Mouse (Mus musculus) CH12.LX (cell line): ENCODE measurements around the gene H2-Eb2. TPM values are rescaled to one million over a fixed set of nuclear protein-coding genes. Genes with fewer than 3 reads are reported as not detected.

ENCODE experiments used
- DNase-seq: peaks from one replicate; pipeline ENCODE4 v3.0.0-alpha.2; 2013; ENCODE audit errors: extremely low read depth
- H3K27ac ChIP-seq: 2 replicates; pipeline ENCODE4 v1.5.1; 2012; ENCODE audit warnings: low read depth, mild to moderate bottlenecking, control low read depth, moderate library complexity; ENCODE audit not compliant: insufficient read depth
- H3K27me3 ChIP-seq: replicated peaks from 2 replicates; pipeline ENCODE3; 2012; ENCODE audit warnings: inconsistent platforms
- H3K36me3 ChIP-seq, 2 experiments: replicated peaks in 1 of 2; 2 replicates each; pipeline versions ENCODE3 to v1.6.1; 2012; ENCODE audit warnings: inconsistent platforms in 1 of 2, low read length in 1 of 2, mild to moderate bottlenecking in 1 of 2, mixed read lengths in 1 of 2, moderate library complexity in 1 of 2; ENCODE audit not compliant: control insufficient read depth in 1 of 2, insufficient read depth in 1 of 2
- H3K4me1 ChIP-seq, 2 experiments: 2 replicates each; pipeline ENCODE4 v1.6.1; 2012; ENCODE audit warnings: inconsistent platforms in 1 of 2, moderate library complexity in 1 of 2; ENCODE audit not compliant: insufficient read depth in 2 of 2, control insufficient read depth in 1 of 2
- H3K4me2 ChIP-seq: 2 replicates; pipeline ENCODE4 v1.6.1; 2012; ENCODE audit warnings: low read depth, mild to moderate bottlenecking, control low read depth; ENCODE audit not compliant: poor library complexity, insufficient read depth, severe bottlenecking
- H3K4me3 ChIP-seq, 3 experiments: fragments of 150-350 bp in 1 of 3; sonication (generic) in 1 of 3; replicated peaks in 1 of 3; 2 replicates each; pipeline versions ENCODE3 to v1.5.1; 2011 to 2012; ENCODE audit warnings: low read depth in 2 of 3, low read length in 2 of 3, mild to moderate bottlenecking in 2 of 3, moderate library complexity in 2 of 3, control low read depth in 1 of 3, improper control_type of control experiment in 1 of 3, inconsistent platforms in 1 of 3, mixed read lengths in 1 of 3; ENCODE audit not compliant: poor library complexity in 1 of 3
- H3K79me2 ChIP-seq: replicated peaks from 2 replicates; pipeline ENCODE4 v1.6.1; 2012; ENCODE audit warnings: mild to moderate bottlenecking, moderate library complexity; ENCODE audit not compliant: control insufficient read depth, poor library complexity, insufficient read depth, severe bottlenecking; ENCODE audit errors: extremely low read depth
- H3K9ac ChIP-seq: 2 replicates; pipeline ENCODE4 v1.6.1; 2012; ENCODE audit warnings: low read depth, mild to moderate bottlenecking, control low read depth, moderate library complexity; ENCODE audit not compliant: insufficient read depth
- H3K9me3 ChIP-seq: replicated peaks from 2 replicates; pipeline ENCODE3; 2012; ENCODE audit warnings: low read length, inconsistent platforms, mixed read lengths
- BHLHE40 ChIP-seq: IDR thresholded peaks from 2 replicates; pipeline ENCODE4 v1.6.1; 2011; ENCODE audit warnings: mild to moderate bottlenecking, low read depth, low read length, improper control_type of control experiment
- CHD1 ChIP-seq: IDR thresholded peaks from 2 replicates; pipeline ENCODE4 v1.6.1; 2012; ENCODE audit warnings: low read depth, low read length, improper control_type of control experiment, inconsistent platforms
- CHD2 ChIP-seq: IDR thresholded peaks from 2 replicates; pipeline ENCODE4 v1.6.1; 2011; ENCODE audit warnings: low read length, improper control_type of control experiment
- CTCF ChIP-seq, 2 experiments: IDR thresholded peaks in 1 of 2; conservative IDR thresholded peaks in 1 of 2; 2 replicates each; pipeline ENCODE4 v1.5.1; 2011 to 2012; ENCODE audit warnings: low read depth in 2 of 2, low read length in 2 of 2, improper control_type of control experiment in 1 of 2, inconsistent platforms in 1 of 2, mild to moderate bottlenecking in 1 of 2, moderate library complexity in 1 of 2
- E2F4 ChIP-seq: IDR thresholded peaks from 2 replicates; pipeline ENCODE4 v1.6.1; 2011; ENCODE audit warnings: low read depth, low read length, improper control_type of control experiment; ENCODE audit not compliant: insufficient replicate concordance
- ELF1 ChIP-seq: IDR thresholded peaks from 2 replicates; pipeline ENCODE4 v1.6.1; 2014; ENCODE audit warnings: low read depth, mild to moderate bottlenecking, inconsistent platforms, low read length, improper control_type of control experiment
- EP300 ChIP-seq: IDR thresholded peaks from 2 replicates; pipeline ENCODE4 v1.6.1; 2011; ENCODE audit warnings: low read length, improper control_type of control experiment
- ETS1 ChIP-seq: conservative IDR thresholded peaks from 2 replicates; pipeline ENCODE4 v1.6.1; 2012; ENCODE audit warnings: low read depth, mild to moderate bottlenecking, inconsistent platforms, low read length, improper control_type of control experiment, moderate library complexity
- GABPA ChIP-seq: IDR thresholded peaks from 2 replicates; pipeline ENCODE4 v1.6.1; 2012; ENCODE audit warnings: low read depth, low read length, improper control_type of control experiment, inconsistent platforms; ENCODE audit not compliant: insufficient replicate concordance
- HCFC1 ChIP-seq: IDR thresholded peaks from 2 replicates; pipeline ENCODE4 v1.6.1; 2012; ENCODE audit warnings: low read depth, mild to moderate bottlenecking, inconsistent platforms, low read length, improper control_type of control experiment
- IRF4 ChIP-seq: IDR thresholded peaks from 2 replicates; pipeline ENCODE4 v1.6.1; 2014; ENCODE audit warnings: low read depth, mild to moderate bottlenecking, inconsistent platforms, low read length, improper control_type of control experiment
- JUN ChIP-seq: IDR thresholded peaks from 2 replicates; pipeline ENCODE4 v1.6.1; 2011; ENCODE audit warnings: low read depth, mild to moderate bottlenecking, low read length, improper control_type of control experiment, moderate library complexity; ENCODE audit not compliant: insufficient read depth
- JUND ChIP-seq: conservative IDR thresholded peaks from 2 replicates; pipeline ENCODE4 v1.6.1; 2011; ENCODE audit warnings: low read depth, low read length, improper control_type of control experiment
- KAT2A ChIP-seq: IDR thresholded peaks from 2 replicates; pipeline ENCODE4 v1.6.1; 2012; ENCODE audit warnings: low read length, improper control_type of control experiment, inconsistent platforms; ENCODE audit not compliant: insufficient replicate concordance
- MAFK ChIP-seq: IDR thresholded peaks from 2 replicates; pipeline ENCODE4 v1.6.1; 2011; ENCODE audit warnings: low read length, improper control_type of control experiment; ENCODE audit not compliant: insufficient replicate concordance
- MAX ChIP-seq: IDR thresholded peaks from 2 replicates; pipeline ENCODE4 v1.6.1; 2011; ENCODE audit warnings: low read length, improper control_type of control experiment
- MAZ ChIP-seq: IDR thresholded peaks from 2 replicates; pipeline ENCODE4 v1.6.1; 2012; ENCODE audit warnings: low read depth, mild to moderate bottlenecking, inconsistent platforms, low read length, improper control_type of control experiment, moderate library complexity
- MEF2A ChIP-seq: IDR thresholded peaks from 2 replicates; pipeline ENCODE4 v1.6.1; 2014; ENCODE audit warnings: low read depth, mild to moderate bottlenecking, inconsistent platforms, low read length, improper control_type of control experiment, borderline replicate concordance
- MXI1 ChIP-seq: IDR thresholded peaks from 2 replicates; pipeline ENCODE4 v1.6.1; 2011; ENCODE audit warnings: mild to moderate bottlenecking, low read depth, low read length, improper control_type of control experiment
- MYC ChIP-seq: IDR thresholded peaks from 2 replicates; pipeline ENCODE4 v1.6.1; 2011; ENCODE audit warnings: low read depth, mild to moderate bottlenecking, improper control_type of control experiment, low read length
- NELFE ChIP-seq: IDR thresholded peaks from 2 replicates; pipeline ENCODE4 v1.6.1; 2011; ENCODE audit warnings: low read depth, low read length, improper control_type of control experiment
- NRF1 ChIP-seq: IDR thresholded peaks from 2 replicates; pipeline ENCODE4 v1.6.1; 2014; ENCODE audit warnings: low read depth, mild to moderate bottlenecking, inconsistent platforms, low read length, improper control_type of control experiment, moderate library complexity
- PAX5 ChIP-seq: IDR thresholded peaks from 2 replicates; pipeline ENCODE4 v1.6.1; 2012; ENCODE audit warnings: low read length, inconsistent platforms, mixed read lengths
- POLR2A ChIP-seq: IDR thresholded peaks from 2 replicates; pipeline ENCODE4 v1.6.1; 2011; ENCODE audit warnings: low read depth, mild to moderate bottlenecking, improper control_type of control experiment, low read length
- POLR2AphosphoS2 ChIP-seq: IDR thresholded peaks from 2 replicates; pipeline ENCODE4 v1.6.1; 2011; ENCODE audit warnings: low read depth, low read length, improper control_type of control experiment
- RAD21 ChIP-seq: IDR thresholded peaks from 2 replicates; pipeline ENCODE4 v1.6.1; 2011; ENCODE audit warnings: low read depth, mild to moderate bottlenecking, low read length, improper control_type of control experiment, moderate library complexity
- RCOR1 ChIP-seq: conservative IDR thresholded peaks from 2 replicates; pipeline ENCODE4 v1.6.1; 2012; ENCODE audit warnings: low read depth, mild to moderate bottlenecking, inconsistent platforms, low read length, improper control_type of control experiment
- SIN3A ChIP-seq: IDR thresholded peaks from 2 replicates; pipeline ENCODE4 v1.6.1; 2012; ENCODE audit warnings: low read length, improper control_type of control experiment, inconsistent platforms
- SMC3 ChIP-seq: IDR thresholded peaks from 2 replicates; pipeline ENCODE4 v1.6.1; 2011; ENCODE audit warnings: low read depth, low read length, improper control_type of control experiment
- TBP ChIP-seq: conservative IDR thresholded peaks from 2 replicates; pipeline ENCODE4 v1.6.1; 2011; ENCODE audit warnings: low read depth, low read length, improper control_type of control experiment
- TCF12 ChIP-seq: IDR thresholded peaks from 2 replicates; pipeline ENCODE4 v1.6.1; 2014; ENCODE audit warnings: low read depth, mild to moderate bottlenecking, inconsistent platforms, low read length, improper control_type of control experiment
- UBTF ChIP-seq: IDR thresholded peaks from 2 replicates; pipeline ENCODE4 v1.6.1; 2012; ENCODE audit warnings: low read depth, mild to moderate bottlenecking, inconsistent platforms, low read length, improper control_type of control experiment, moderate library complexity
- USF1 ChIP-seq: IDR thresholded peaks from 2 replicates; pipeline ENCODE4 v1.6.1; 2014; ENCODE audit warnings: low read depth, mild to moderate bottlenecking, inconsistent platforms, low read length, improper control_type of control experiment
- USF2 ChIP-seq: conservative IDR thresholded peaks from 2 replicates; pipeline ENCODE4 v1.6.1; 2011; ENCODE audit warnings: low read depth, low read length, improper control_type of control experiment
- ZC3H11A ChIP-seq: IDR thresholded peaks from 2 replicates; pipeline ENCODE4 v1.6.1; 2012; ENCODE audit warnings: low read depth, mild to moderate bottlenecking, inconsistent platforms, low read length, improper control_type of control experiment
- ZKSCAN1 ChIP-seq: IDR thresholded peaks from 2 replicates; pipeline ENCODE4 v1.6.1; 2012; ENCODE audit warnings: low read depth, inconsistent platforms, low read length, improper control_type of control experiment, borderline replicate concordance
- ZMIZ1 ChIP-seq: IDR thresholded peaks from 2 replicates; pipeline ENCODE4 v1.6.1; 2012; ENCODE audit warnings: low read depth, mild to moderate bottlenecking, inconsistent platforms, low read length, improper control_type of control experiment
- ZNF384 ChIP-seq: IDR thresholded peaks from 2 replicates; pipeline ENCODE4 v1.6.1; 2012; ENCODE audit warnings: low read depth, low read length, improper control_type of control experiment, inconsistent platforms
- dilution Hi-C: fragments of 300-500 bp; cut with MboI; formaldehyde crosslinking; loops from 2 replicates; pipeline ENCODE4 v1.14.3; 2020; ENCODE audit warnings: low sequenced_read_pairs; ENCODE audit not compliant: extremely low pct_unique_long_range_greater_than_20kb, extremely low pct_ligation_motif_present
- in situ Hi-C: fragments of 300-500 bp; cut with MboI; formaldehyde crosslinking; loops from 3 replicates; pipeline ENCODE4 v1.14.3; 2019; ENCODE audit warnings: low sequenced_read_pairs, low pct_ligation_motif_present, low pct_unique_long_range_greater_than_20kb, mixed read lengths
- polyA plus RNA-seq: library from polyadenylated mRNA; unstranded; fragments of >175 nt; gene quantifications from 2 replicates; pipeline ENCODE4 v1.2.1, GENCODE M21; 2012; ENCODE audit warnings: low read depth; ENCODE audit not compliant: insufficient read length
- total RNA-seq, 2 experiments: library from RNA; depleted of rRNA; stranded (reverse); fragments of 300-350 nt in 1 of 2; fragments of >200 nt in 1 of 2; gene quantifications; 2 replicates each; pipeline ENCODE4 v1.2.3; 2012 to 2014

Gene H2-Eb2
- total and polyA plus RNA-seq, 3 experiments: 5.8 to 11.4 (median 10.9) TPM

DNA sequence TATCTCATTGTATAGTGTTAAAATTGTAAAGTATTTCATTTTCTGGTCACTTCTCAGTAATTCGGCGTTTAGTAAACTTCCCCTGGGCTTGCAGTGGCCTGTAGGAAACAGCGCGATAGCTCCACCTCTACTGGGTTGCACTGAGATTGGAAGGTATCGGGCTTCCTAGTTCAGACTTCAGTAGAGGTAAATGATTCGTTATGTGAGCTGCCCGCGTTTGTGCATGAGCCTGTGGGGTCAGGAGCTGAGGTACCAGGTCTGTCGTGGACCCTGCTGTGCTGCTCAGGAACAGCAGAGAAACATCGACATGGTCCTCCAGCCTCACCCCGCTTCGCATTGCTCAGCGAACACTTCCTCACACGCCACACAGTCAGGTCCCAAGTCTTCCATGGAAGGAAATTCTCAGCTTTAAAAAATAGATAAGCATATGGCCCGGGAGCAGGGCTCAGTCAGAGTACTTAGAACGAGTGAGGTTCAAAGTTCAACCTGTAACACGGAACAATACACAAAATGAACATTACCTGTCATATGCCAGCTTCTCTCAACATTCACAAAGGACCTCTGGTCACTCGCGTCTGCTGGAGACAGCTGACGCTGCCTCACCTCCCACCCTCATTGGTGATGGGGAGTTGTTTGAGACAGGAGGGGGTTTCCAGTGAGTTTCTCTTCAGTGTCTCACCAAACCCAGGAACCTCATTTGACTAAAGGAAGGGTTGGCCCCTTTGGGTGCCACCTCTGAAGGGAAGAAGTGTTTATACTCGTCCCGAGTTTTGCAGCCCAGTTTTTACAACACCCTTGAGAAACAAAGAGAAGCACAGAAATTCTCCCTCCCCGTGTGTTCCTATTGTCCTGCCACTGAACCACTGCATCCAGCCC, 24.5 kb upstream of the H2-Eb2 start:
- peak overlapping the region; percentile 87 for H3K27ac ChIP-seq
- H3K79me2 ChIP-seq: 0 out of 2 replicates have a peak, but pooled peaks cover 2% of the 10 kb centered on the region
- in situ Hi-C loops: no loop called here
- no peak for TF ChIP-seq ZNF384
- no peak for TF ChIP-seq ZC3H11A
- peak; percentile 74 for TF ChIP-seq POLR2A
- 0 out of 2 replicates have a peak, but pooled peaks have one; percentile 35 for TF ChIP-seq MAZ
- 0 out of 2 replicates have a peak, but pooled peaks have one; percentile 26 for TF ChIP-seq MAFK
- TF ChIP-seq MAX: peak; percentile 85
- TF ChIP-seq GABPA: no peak
- no peak for TF ChIP-seq POLR2AphosphoS2
- no peak for TF ChIP-seq USF2
- no peak for TF ChIP-seq CTCF (conservative IDR thresholded peaks at IDR 0.05 in 1 of 2, IDR thresholded peaks at IDR 0.05 in 1 of 2; ENCODE audit: low read depth in 2 of 2, low read length in 2 of 2)
- peak; percentile 87 for TF ChIP-seq SIN3A
- 0 out of 2 replicates have a peak, but pooled peaks have one; percentile 66 for TF ChIP-seq RCOR1
- TF ChIP-seq NELFE: peak; percentile 85
- no peak for TF ChIP-seq E2F4
- TF ChIP-seq ZKSCAN1: no peak
- peak; percentile 52 for TF ChIP-seq JUND
- TF ChIP-seq ETS1: peak; percentile 85
- peak; percentile 96 for TF ChIP-seq TBP
- TF ChIP-seq JUN: no peak
- peak; percentile 40; the same call in 1 of the 2 replicates for TF ChIP-seq HCFC1
- no peak for TF ChIP-seq USF1
- no peak for TF ChIP-seq PAX5
- peak; percentile 54 for TF ChIP-seq BHLHE40
- TF ChIP-seq RAD21: no peak
- no peak for TF ChIP-seq KAT2A
- peak; percentile 86 for TF ChIP-seq MYC
- peak; percentile 42; the same call in 1 of the 2 replicates for TF ChIP-seq NRF1
- no peak for TF ChIP-seq CHD1
- TF ChIP-seq SMC3: no peak
- peak; percentile 35; the same call in 1 of the 2 replicates for TF ChIP-seq ZMIZ1
- TF ChIP-seq UBTF: no peak
- peak; percentile 65 for TF ChIP-seq EP300
- TF ChIP-seq MEF2A: peak; percentile 43; the same call in 1 of the 2 replicates
- peak; percentile 98 for TF ChIP-seq CHD2
- TF ChIP-seq MXI1: peak; percentile 64; the same call in 1 of the 2 replicates
- TF ChIP-seq TCF12: peak; percentile 74
- peak; percentile 58 for TF ChIP-seq ELF1
- peak; percentile 68; the same call in 1 of the 2 replicates for TF ChIP-seq IRF4
- TF ChIP-seq, all 38 proteins: peak for 22
- Histone ChIP-seq H3K27me3 (no peaks in the 10 kb centered on the region), H3K36me3 (peaks cover 0 to 5% of the 10 kb centered on the region in 2 experiments), H3K4me2 (peak overlapping the region; percentile 69; the same call in 1 of the 2 replicates), H3K4me1 (peaks cover 15 to 44% of the 10 kb centered on the region in 2 experiments), H3K4me3 (peak overlapping the region; percentile 24 to 49 (median 48)), H3K9me3 (peaks cover 3% of the 10 kb centered on the region), H3K9ac (peak overlapping the region; percentile 27)
- peak; percentile 98 for DNase-seq
- dilution Hi-C loops: no loop called here
